Mouse (Mus musculus): Measurements from ENCODE around the gene 2310007B03Rik.
A peak's percentile ranks its signal among the peaks of the same experiment; 100 is the strongest.

Gene 2310007B03Rik

GRCm38 (mm10) chr1:93159566-93160500 lies 915 bp downstream of the 2310007B03Rik start:
- no peak for DNase-seq (ENCODE audit: low spot score in 2 of 2)

GRCm38 (mm10) chr1:93158916-93159315 lies 1.8 kb downstream of the 2310007B03Rik start:
- no peak for DNase-seq (ENCODE audit: low spot score in 2 of 2)

GRCm38 (mm10) chr1:93157566-93157965 lies 3.2 kb downstream of the 2310007B03Rik start:
- no peak for DNase-seq (ENCODE audit: low spot score in 2 of 2)

GRCm38 (mm10) chr1:93150907-93151661 lies 9.7 kb downstream of the 2310007B03Rik start:
- DNase-seq (ENCODE audit: low spot score in 2 of 2) = no peak

- DNase-seq (ENCODE audit: low spot score in 2 of 2) = no peak
These were observed 16.6 kb downstream of the 2310007B03Rik start for GRCm38 (mm10) chr1:93144176-93144575.

GRCm38 (mm10) chr1:93142871-93143270 lies 17.9 kb downstream of the 2310007B03Rik start:
- DNase-seq (ENCODE audit: low spot score in 2 of 2) = no peak

GRCm38 (mm10) chr1:93139713-93140112 lies 21.0 kb downstream of the 2310007B03Rik start:
- DNase-seq (ENCODE audit: low spot score in 2 of 2) = no peak

- no peak for DNase-seq (ENCODE audit: low spot score in 2 of 2)
These were observed 22.2 kb downstream of the 2310007B03Rik start for GRCm38 (mm10) chr1:93138534-93138933.

- DNase-seq (ENCODE audit: low spot score in 2 of 2) = no peak
These were observed 25.7 kb downstream of the 2310007B03Rik start, which contains the start of gene Agxt for GRCm38 (mm10) chr1:93135036-93135526. Gene Agxt (plus strand): TSS chr1:93135240.

GRCm38 (mm10) chr1:93132676-93133075 lies 28.1 kb downstream of the 2310007B03Rik start:
- no peak for DNase-seq (ENCODE audit: low spot score in 2 of 2)

- DNase-seq (ENCODE audit: low spot score in 2 of 2) = no peak
These were observed 30.3 kb downstream of the 2310007B03Rik start for GRCm38 (mm10) chr1:93130242-93130983.

GRCm38 (mm10) chr1:93128710-93129349 lies 31.9 kb downstream of the 2310007B03Rik start:
- DNase-seq (ENCODE audit: low spot score in 2 of 2) = no peak

- DNase-seq (ENCODE audit: low spot score in 2 of 2) = no peak
These were observed 32.5 kb downstream of the 2310007B03Rik start for GRCm38 (mm10) chr1:93128209-93128608.

GRCm38 (mm10) chr1:93125256-93125655 lies 35.5 kb downstream of the 2310007B03Rik start:
- no peak for DNase-seq (ENCODE audit: low spot score in 2 of 2)

- no peak for DNase-seq (ENCODE audit: low spot score in 2 of 2)
These were observed 36.7 kb downstream of the 2310007B03Rik start for GRCm38 (mm10) chr1:93124066-93124465.

GRCm38 (mm10) chr1:93123179-93123854 lies 37.4 kb downstream of the 2310007B03Rik start:
- DNase-seq (ENCODE audit: low spot score in 2 of 2) = no peak

- no peak for DNase-seq (ENCODE audit: low spot score in 2 of 2)
These were observed 41.9 kb downstream of the 2310007B03Rik start for GRCm38 (mm10) chr1:93118816-93119215.

GRCm38 (mm10) chr1:93115471-93115870 lies 45.3 kb downstream of the 2310007B03Rik start:
- no peak for DNase-seq (ENCODE audit: low spot score in 2 of 2)

- DNase-seq (ENCODE audit: low spot score in 2 of 2) = peak; percentile 26 to 29
These were observed 45.9 kb downstream of the 2310007B03Rik start for GRCm38 (mm10) chr1:93114713-93115463.

- DNase-seq (ENCODE audit: low spot score in 2 of 2) = no peak
These were observed 58.0 kb downstream of the 2310007B03Rik start for GRCm38 (mm10) chr1:93102700-93103099.

Measured in spleen, postnatal 36 days (tissue).